Mouse (Mus musculus) spleen, adult 2 months (tissue): ENCODE results near the gene Olah. TPM values are rescaled to one million over a fixed set of nuclear protein-coding genes. Genes with fewer than 3 reads are reported as not detected.

Source experiments
- DNase-seq, 2 experiments: peaks; one replicate each; pipeline versions ENCODE4 v3.0.0 to v3.0.0-alpha.2; 2012 to 2021; ENCODE audit warnings: low spot score in 2 of 2, low read depth in 1 of 2
- H3K27ac ChIP-seq: fragments of 200-500 bp; 2 replicates; pipeline ENCODE4 v1.5.1; 2012; ENCODE audit warnings: low read length, inconsistent platforms; ENCODE audit not compliant: insufficient read depth
- H3K27me3 ChIP-seq: fragments of 200-500 bp; 2 replicates; pipeline ENCODE4 v1.6.1; 2012; ENCODE audit warnings: mild to moderate bottlenecking, moderate library complexity, low read length, inconsistent platforms; ENCODE audit not compliant: control insufficient read depth, insufficient read depth
- H3K36me3 ChIP-seq: fragments of 200-500 bp; 2 replicates; pipeline ENCODE4 v1.6.1; 2012; ENCODE audit warnings: mild to moderate bottlenecking, low read length, inconsistent platforms; ENCODE audit not compliant: control insufficient read depth, insufficient read depth
- H3K4me1 ChIP-seq: fragments of 200-500 bp; 2 replicates; pipeline ENCODE4 v1.6.1; 2011; ENCODE audit warnings: inconsistent platforms; ENCODE audit not compliant: control insufficient read depth, insufficient read depth, insufficient read length
- H3K4me3 ChIP-seq: fragments of 200-500 bp; 2 replicates; pipeline ENCODE4 v1.5.1; 2011; ENCODE audit warnings: mild to moderate bottlenecking, inconsistent platforms; ENCODE audit not compliant: insufficient read depth, insufficient read length; ENCODE audit errors: extremely low read depth
- CTCF ChIP-seq: fragments of 200-500 bp; IDR thresholded peaks from 2 replicates; pipeline ENCODE4 v1.5.1; 2011; ENCODE audit warnings: mild to moderate bottlenecking, inconsistent platforms; ENCODE audit not compliant: insufficient read depth, insufficient read length, insufficient replicate concordance; ENCODE audit errors: extremely low read depth
- POLR2A ChIP-seq: fragments of 200-500 bp; IDR thresholded peaks from 2 replicates; pipeline ENCODE4 v1.6.1; 2011; ENCODE audit warnings: low read depth, low read length, inconsistent platforms
- whole genome bisulfite sequencing: fragments of 180-500 bp; shearing (Covaris S2); methylation state at CpG from one replicate; pipeline ENCODE4 v1.1.7; 2018; 5-methylcytosine and 5-hydroxymethylcytosine counted together
- polyA plus RNA-seq: library from polyadenylated mRNA; depleted of rRNA; stranded (reverse); fragments of >200 nt; gene quantifications from 2 replicates; pipeline ENCODE4 v1.2.3, GENCODE M21; 2012

Olah gene
- polyA plus RNA-seq, 1 experiment, result not detected

DNA sequence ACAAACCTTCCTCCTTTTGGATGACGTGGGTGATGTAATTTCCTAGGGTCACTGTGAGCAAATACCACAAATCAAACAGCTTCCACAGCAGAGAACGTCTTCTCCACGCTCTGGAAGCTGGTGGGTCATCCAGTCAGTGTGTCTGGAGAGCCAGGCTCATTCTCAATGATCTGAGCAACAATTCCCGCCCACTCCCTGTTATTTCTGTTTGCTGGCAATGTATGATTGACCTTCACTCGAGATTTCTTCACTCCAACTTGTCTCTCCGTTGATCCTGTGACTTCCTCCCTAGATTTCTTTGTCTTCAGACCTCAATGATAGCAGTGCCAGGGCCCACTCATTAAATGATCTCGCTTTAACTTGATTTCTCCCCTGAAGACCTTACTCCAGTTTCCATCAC lies 10.7 kb upstream of the Olah start:
- no peak for DNase-seq
- WGBS, result 71% methylated on average over 7 of the region's 7 CpGs
- Histone ChIP-seq H3K36me3 (no peaks in the 10 kb centered on the region), H3K27ac (no peak overlapping the region), H3K4me1 (no peaks in the 10 kb centered on the region), H3K27me3 (no peaks in the 10 kb centered on the region), H3K4me3 (no peak overlapping the region)
- TF ChIP-seq CTCF, result no peak
- TF ChIP-seq POLR2A, result no peak

DNA sequence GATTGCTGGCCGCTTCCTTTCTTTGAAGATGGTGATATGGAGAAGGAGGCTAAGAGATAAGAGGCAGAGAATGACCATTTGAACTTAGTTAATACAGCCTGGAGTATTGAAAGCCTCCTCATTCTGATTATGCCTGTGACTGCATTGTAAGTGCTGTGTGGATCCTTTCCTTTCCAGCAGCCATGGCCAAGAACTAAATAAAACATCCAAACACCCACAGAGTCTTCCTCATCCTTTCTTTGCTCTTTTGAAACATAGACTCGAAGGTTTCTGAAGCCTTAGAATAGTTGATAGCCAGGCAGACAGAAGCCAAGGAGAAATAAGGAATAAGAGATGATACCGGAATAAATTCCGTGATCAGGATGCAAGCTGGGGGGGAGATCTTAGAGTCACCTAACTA lies 9.0 kb upstream of the Olah start:
- TF ChIP-seq POLR2A, result no peak
- no peak for TF ChIP-seq CTCF

DNA sequence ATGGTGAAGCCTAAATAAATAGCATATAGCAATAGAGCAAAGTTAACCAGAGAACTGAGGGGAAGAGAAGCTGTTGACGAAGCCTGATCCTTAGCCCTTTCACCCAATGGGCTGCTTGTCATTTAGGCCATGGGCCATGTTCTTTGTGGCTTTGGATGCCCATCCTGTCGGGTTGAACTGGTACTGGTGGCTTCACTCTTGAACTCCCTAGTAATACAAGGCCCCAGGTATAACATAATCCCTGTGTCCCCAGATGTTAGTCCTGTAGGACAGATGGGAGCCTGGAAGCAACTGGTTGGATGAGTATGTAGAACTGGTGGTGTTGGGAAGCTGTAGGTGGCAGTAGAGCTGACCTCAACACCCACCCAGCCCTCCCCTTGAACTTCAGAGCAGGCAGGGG lies 5.1 kb downstream of the Olah start:
- TF ChIP-seq CTCF, result no peak
- TF ChIP-seq POLR2A, result no peak
- Histone ChIP-seq H3K27me3 (no peaks in the 10 kb centered on the region), H3K4me1 (no peaks in the 10 kb centered on the region), H3K4me3 (no peak overlapping the region), H3K36me3 (no peaks in the 10 kb centered on the region), H3K27ac (no peak overlapping the region)
- WGBS, result 88% methylated on average over 2 of the region's 2 CpGs
- no peak for DNase-seq

More for the DNA sequence above, 9.0 kb upstream of the Olah start:
- H3K27ac ChIP-seq, result no peak overlapping the region
- DNase-seq, result no peak
- no peaks in the 10 kb centered on the region for H3K36me3 ChIP-seq
- no peak overlapping the region for H3K4me3 ChIP-seq
- H3K27me3 ChIP-seq, result no peaks in the 10 kb centered on the region
- WGBS, result 86% methylated on average over 4 of the region's 4 CpGs
- no peaks in the 10 kb centered on the region for H3K4me1 ChIP-seq

DNA sequence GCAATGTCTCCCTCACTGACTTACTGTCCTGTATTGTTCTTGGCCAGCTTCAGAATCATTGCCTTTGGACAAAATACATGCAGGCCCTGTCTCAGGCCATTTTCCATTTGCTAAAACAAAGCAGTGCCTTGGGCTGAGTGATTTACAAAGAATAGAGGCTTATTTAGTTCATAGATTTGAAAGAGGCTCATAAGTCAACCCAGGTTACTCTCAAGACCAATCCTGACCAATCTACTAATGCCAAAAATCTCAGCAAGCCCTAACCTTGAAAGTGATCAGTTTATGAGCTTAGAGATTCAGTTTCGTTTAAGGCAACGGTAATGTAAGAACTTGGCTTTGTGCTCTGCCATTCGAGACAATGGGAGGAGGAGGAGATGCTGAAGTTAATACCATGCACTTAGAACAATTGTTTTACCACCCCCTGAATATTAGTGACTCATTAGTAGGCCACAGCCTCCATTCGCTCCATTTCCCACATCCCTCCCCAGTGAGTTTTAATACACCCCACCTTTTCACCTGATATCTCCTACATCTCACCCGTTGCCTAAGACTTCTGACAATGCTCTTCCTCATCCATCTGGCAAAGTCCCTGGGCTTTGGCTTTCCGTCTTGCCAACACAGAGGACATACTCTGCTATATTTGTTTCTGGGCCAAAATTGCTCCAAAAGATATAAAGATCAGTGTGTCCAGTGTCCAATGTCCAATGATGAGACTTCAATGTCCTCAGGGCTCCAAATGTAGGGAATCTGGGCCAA lies 9.7 kb downstream of the Olah start:
- DNase-seq, result no peak
- Histone ChIP-seq H3K4me1 (no peaks in the 10 kb centered on the region), H3K27ac (no peak overlapping the region), H3K4me3 (no peak overlapping the region), H3K27me3 (no peaks in the 10 kb centered on the region), H3K36me3 (no peaks in the 10 kb centered on the region)
- TF ChIP-seq CTCF, result no peak
- TF ChIP-seq POLR2A, result no peak
- WGBS, result 90% methylated on average over 6 of the region's 6 CpGs

GRCm38 (mm10) chr2:3365127-3365526 lies 31.9 kb downstream of the Olah start:
- no peak overlapping the region for H3K27ac ChIP-seq
- H3K27me3 ChIP-seq, result no peaks in the 10 kb centered on the region
- H3K36me3 ChIP-seq, result no peaks in the 10 kb centered on the region
- no peak for TF ChIP-seq CTCF
- TF ChIP-seq POLR2A, result no peak
- no peak overlapping the region for H3K4me3 ChIP-seq
- no peak for DNase-seq
- H3K4me1 ChIP-seq, result no peaks in the 10 kb centered on the region
- WGBS, result 82% methylated on average over 4 of the region's 4 CpGs

GRCm38 (mm10) chr2:3361067-3361466 lies 35.9 kb downstream of the Olah start:
- Histone ChIP-seq H3K27me3 (no peaks in the 10 kb centered on the region), H3K36me3 (no peaks in the 10 kb centered on the region), H3K4me1 (no peaks in the 10 kb centered on the region), H3K27ac (no peak overlapping the region), H3K4me3 (no peak overlapping the region)
- TF ChIP-seq POLR2A (no peak), CTCF (no peak)
- 80% methylated on average over 3 of the region's 3 CpGs for WGBS
- DNase-seq, result no peak

DNA sequence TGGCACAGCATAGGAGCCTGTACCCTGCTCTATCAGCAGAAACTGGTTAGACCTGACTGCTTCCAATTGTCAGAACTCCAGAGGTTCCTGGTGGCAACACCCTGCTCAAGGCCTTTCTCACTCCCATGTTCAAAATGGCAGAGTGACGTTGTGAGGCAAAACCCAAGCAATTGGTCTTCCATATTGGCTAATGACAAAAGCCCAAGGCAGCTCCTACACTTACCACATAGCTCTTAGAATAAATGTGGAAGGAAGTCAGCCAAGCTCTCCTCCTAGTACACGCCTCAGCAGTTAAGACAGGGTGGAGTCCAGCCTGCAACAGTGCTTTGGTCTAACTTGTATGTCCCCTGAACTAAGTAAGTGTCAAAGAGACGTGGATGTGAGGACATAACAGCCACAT lies 39.1 kb downstream of the Olah start:
- no peak for TF ChIP-seq POLR2A
- no peak for TF ChIP-seq CTCF
- no peak for DNase-seq
- Histone ChIP-seq H3K4me1 (no peaks in the 10 kb centered on the region), H3K4me3 (no peak overlapping the region), H3K27me3 (no peaks in the 10 kb centered on the region), H3K36me3 (no peaks in the 10 kb centered on the region), H3K27ac (no peak overlapping the region)
- WGBS, result 62% methylated on average over 3 of the region's 3 CpGs
